Mouse (Mus musculus) brain, embryonic 14.5 days (tissue): Measurements from ENCODE around the gene Icam1.

Experiments
- CTCF ChIP-seq: fragments of 200-500 bp; IDR thresholded peaks from 2 replicates; pipeline ENCODE4 v1.5.1; 2012; ENCODE audit warnings: inconsistent platforms, mild to moderate bottlenecking, moderate library complexity, borderline replicate concordance; ENCODE audit not compliant: insufficient read depth, insufficient read length; ENCODE audit errors: extremely low read depth
- POLR2A ChIP-seq: fragments of 200-500 bp; IDR thresholded peaks from 2 replicates; pipeline ENCODE4 v1.6.1; 2012; ENCODE audit warnings: mild to moderate bottlenecking, inconsistent platforms, borderline replicate concordance; ENCODE audit not compliant: poor library complexity, insufficient read depth, insufficient read length, severe bottlenecking; ENCODE audit errors: extremely low read depth

DNA sequence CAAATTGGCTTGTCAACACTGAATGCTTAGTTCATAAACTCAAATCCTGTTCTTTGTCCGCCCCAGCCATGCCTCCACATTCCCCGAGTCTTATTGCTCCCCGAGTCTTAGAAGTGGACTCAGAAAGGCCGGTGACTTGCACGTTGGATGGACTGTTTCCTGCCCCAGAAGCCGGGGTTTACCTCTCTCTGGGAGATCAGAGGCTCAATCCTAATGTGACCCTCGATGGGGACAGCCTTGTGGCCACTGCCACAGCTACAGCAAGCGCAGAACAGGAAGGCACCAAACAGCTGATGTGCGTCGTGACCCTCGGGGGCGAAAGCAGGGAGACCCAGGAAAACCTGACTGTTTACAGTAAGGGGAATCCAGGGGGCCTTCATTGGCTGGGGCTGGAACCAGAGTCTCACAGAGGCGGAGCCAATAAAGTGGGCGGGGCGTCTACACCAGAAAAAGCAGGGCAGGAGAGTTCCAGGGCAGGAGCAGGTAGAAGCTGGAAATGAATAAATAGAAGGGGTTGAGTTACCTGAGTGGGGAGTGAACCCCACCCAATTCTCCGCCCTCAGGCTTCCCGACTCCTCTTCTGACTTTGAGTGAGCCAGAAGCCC lies 18.8 kb downstream of the Icam1 start:
- TF ChIP-seq POLR2A (no peak), CTCF (no peak)
